In genomic region chrX:11626274-11626878, GRCm38 (mm10) we compare ENCODE assay signal across 32 mouse cellular contexts.
DNase-seq lines count a peak whose midpoint lies in the region; ATAC-seq lines count a peak whose summit lies in the region.
"Had no signal": no experiment of that assay in that cellular context is flagged by ENCODE, and none has a peak within 500 bp of the region (broad histone marks: within the 10 kb centered on the region; RNA-seq: fewer than 3 reads in every experiment).

No protein-coding gene starts in this region.

- H3K36me3 ChIP-seq in embryonic facial prominence, embryonic 14.5 days (ENCODE audit: control insufficient read depth, insufficient read depth, low read length): no peaks in the 10 kb centered on the region
- H3K36me3 ChIP-seq in embryonic facial prominence, embryonic 10.5 days (replicated peaks): no peaks in the 10 kb centered on the region
- H3K36me3 ChIP-seq in midbrain, embryonic 11.5 days (ENCODE audit: control insufficient read depth, insufficient read depth, low read length): no peaks in the 10 kb centered on the region
- H3K36me3 ChIP-seq in midbrain, embryonic 16.5 days (ENCODE audit: control insufficient read depth, insufficient read depth, low read length): no peaks in the 10 kb centered on the region
- H3K36me3 ChIP-seq in midbrain, embryonic 14.5 days (ENCODE audit: control insufficient read depth, insufficient read depth, low read length): no peaks in the 10 kb centered on the region
- H3K36me3 ChIP-seq: embryonic facial prominence, embryonic 15.5 days; heart, embryonic 10.5 days; heart, embryonic 15.5 days; kidney, embryonic 15.5 days; limb, embryonic 12.5 days; liver, embryonic 15.5 days; neural tube, embryonic 12.5 days had no signal

- no peak overlapping the region for H3K27ac ChIP-seq in embryonic facial prominence, embryonic 14.5 days (replicated peaks; ENCODE audit: low read depth, low read length)
- no peak overlapping the region for H3K27ac ChIP-seq in embryonic facial prominence, embryonic 10.5 days (replicated peaks)
- H3K27ac ChIP-seq in midbrain, embryonic 11.5 days (ENCODE audit: low read depth, low read length): peak overlapping the region; percentile 16; the same call in 1 of the 2 replicates
- H3K27ac ChIP-seq in midbrain, embryonic 16.5 days (ENCODE audit: low read length): no peak overlapping the region
- no peak overlapping the region for H3K27ac ChIP-seq in midbrain, embryonic 14.5 days (replicated peaks; ENCODE audit: low read depth, low read length)
- H3K27ac ChIP-seq: embryonic facial prominence, embryonic 15.5 days; heart, embryonic 10.5 days; heart, embryonic 15.5 days; kidney, embryonic 15.5 days; layer of hippocampus, adult 2 months; left cerebral cortex, adult 2 months; limb, embryonic 12.5 days; liver, embryonic 15.5 days; neural tube, embryonic 12.5 days; stomach, postnatal 0 days had no signal

- 0 out of 2 replicates have a peak, but pooled peaks cover 11% of the 10 kb centered on the region for H3K27me3 ChIP-seq in embryonic facial prominence, embryonic 14.5 days (replicated peaks; ENCODE audit: control insufficient read depth, insufficient read depth, low read length)
- peaks cover 57% of the 10 kb centered on the region for H3K27me3 ChIP-seq in embryonic facial prominence, embryonic 10.5 days (replicated peaks; ENCODE audit: low read depth, poor library complexity, severe bottlenecking)
- H3K27me3 ChIP-seq in midbrain, embryonic 11.5 days (ENCODE audit: control insufficient read depth, insufficient read depth, low read length): no peaks in the 10 kb centered on the region
- no peaks in the 10 kb centered on the region for H3K27me3 ChIP-seq in midbrain, embryonic 16.5 days (ENCODE audit: control insufficient read depth, insufficient read depth, low read depth, low read length)
- H3K27me3 ChIP-seq in midbrain, embryonic 14.5 days (ENCODE audit: control insufficient read depth, insufficient read depth, low read length): no peaks in the 10 kb centered on the region
- H3K27me3 ChIP-seq: embryonic facial prominence, embryonic 15.5 days; heart, embryonic 15.5 days; neural tube, embryonic 12.5 days; Patski had no signal

- H3K9me3 ChIP-seq in embryonic facial prominence, embryonic 14.5 days (ENCODE audit: control insufficient read depth, low read length): no peaks in the 10 kb centered on the region
- no peaks in the 10 kb centered on the region for H3K9me3 ChIP-seq in embryonic facial prominence, embryonic 10.5 days
- H3K9me3 ChIP-seq in midbrain, embryonic 11.5 days (ENCODE audit: control insufficient read depth, low read length): no peaks in the 10 kb centered on the region
- no peaks in the 10 kb centered on the region for H3K9me3 ChIP-seq in midbrain, embryonic 16.5 days (replicated peaks; ENCODE audit: control insufficient read depth, low read length, poor library complexity, severe bottlenecking)
- H3K9me3 ChIP-seq in midbrain, embryonic 14.5 days (ENCODE audit: control insufficient read depth, low read length): no peaks in the 10 kb centered on the region
- H3K9me3 ChIP-seq: embryonic facial prominence, embryonic 15.5 days; heart, embryonic 10.5 days; heart, embryonic 15.5 days; kidney, embryonic 15.5 days; limb, embryonic 12.5 days; liver, embryonic 15.5 days; neural tube, embryonic 12.5 days had no signal

- H3K9ac ChIP-seq in embryonic facial prominence, embryonic 14.5 days (ENCODE audit: low read depth, low read length): no peak overlapping the region
- no peak overlapping the region for H3K9ac ChIP-seq in midbrain, embryonic 11.5 days (ENCODE audit: low read length)
- H3K9ac ChIP-seq in midbrain, embryonic 16.5 days (ENCODE audit: low read depth, low read length): no peak overlapping the region
- no peak overlapping the region for H3K9ac ChIP-seq in midbrain, embryonic 14.5 days (replicated peaks; ENCODE audit: low read length)
- H3K9ac ChIP-seq: embryonic facial prominence, embryonic 15.5 days; heart, embryonic 15.5 days; kidney, embryonic 15.5 days; limb, embryonic 12.5 days; liver, embryonic 15.5 days; lung, embryonic 14.5 days; neural tube, embryonic 12.5 days had no signal

- 45% methylated on average over 10 of the region's 10 CpGs for WGBS in embryonic facial prominence, embryonic 14.5 days
- 42% methylated on average over 10 of the region's 10 CpGs for WGBS in embryonic facial prominence, embryonic 10.5 days
- 40% methylated on average over 10 of the region's 10 CpGs for WGBS in midbrain, embryonic 11.5 days
- 25% methylated on average over 10 of the region's 10 CpGs for WGBS in midbrain, embryonic 16.5 days
- 33% methylated on average over 10 of the region's 10 CpGs for WGBS in midbrain, embryonic 14.5 days

- no peak for ATAC-seq in embryonic facial prominence, embryonic 14.5 days (ENCODE audit: low read depth)
- peak; percentile 68 for ATAC-seq in midbrain, embryonic 11.5 days (ENCODE audit: low FRiP score)
- no peak for ATAC-seq in midbrain, embryonic 16.5 days
- no peak for ATAC-seq in midbrain, embryonic 14.5 days (ENCODE audit: low FRiP score, low TSS enrichment)
- ATAC-seq: hindbrain, embryonic 16.5 days; Patski had no signal

- peak; percentile 18 for DNase-seq in embryonic facial prominence, embryonic 14.5 days (ENCODE audit: low spot score)
- no peak for DNase-seq in embryonic facial prominence, embryonic 10.5 days (ENCODE audit: low spot score)
- peak; percentile 86 for DNase-seq in midbrain, embryonic 11.5 days (ENCODE audit: low spot score, missing footprints)
- DNase-seq in midbrain, embryonic 14.5 days: peak; percentile 61
- no peak for DNase-seq in right cerebral cortex, adult 18-20 months
- DNase-seq in yolk sac, embryonic 10.5 days (ENCODE audit: low spot score): no peak
- DNase-seq in thymus, postnatal 10 days (ENCODE audit: low spot score in 2 of 2): no peak
- DNase-seq: adrenal gland, postnatal 25 days; cerebellum, adult 2 months; cerebellum, postnatal 14 days; gastrocnemius, postnatal 25 days; heart, adult 11 months; kidney, adult 18-20 months; kidney, postnatal 25 days; lung, embryonic 14.5 days; lung, postnatal 14 days; spleen, adult 18-20 months; thymus, adult 18-20 months had no signal

- H3K4me1 ChIP-seq in embryonic facial prominence, embryonic 14.5 days (ENCODE audit: control insufficient read depth, insufficient read depth, low read length): peaks cover under 1% of the 10 kb centered on the region
- peaks cover 5% of the 10 kb centered on the region for H3K4me1 ChIP-seq in embryonic facial prominence, embryonic 10.5 days
- peaks cover 9% of the 10 kb centered on the region; the same call in 1 of the 2 replicates for H3K4me1 ChIP-seq in midbrain, embryonic 11.5 days (ENCODE audit: control insufficient read depth, insufficient read depth, low read length)
- peaks cover 7% of the 10 kb centered on the region; the same call in 1 of the 2 replicates for H3K4me1 ChIP-seq in midbrain, embryonic 16.5 days (ENCODE audit: control insufficient read depth, insufficient read depth, low read length)
- 0 out of 2 replicates have a peak, but pooled peaks cover 6% of the 10 kb centered on the region for H3K4me1 ChIP-seq in midbrain, embryonic 14.5 days (ENCODE audit: control insufficient read depth, insufficient read depth, low read length)
- H3K4me1 ChIP-seq: heart, embryonic 10.5 days; liver, embryonic 15.5 days; neural tube, embryonic 12.5 days had no signal

- H3K4me2 ChIP-seq in embryonic facial prominence, embryonic 14.5 days (ENCODE audit: low read depth, low read length): no peak overlapping the region
- peak overlapping the region; percentile 20; the same call in 1 of the 2 replicates for H3K4me2 ChIP-seq in midbrain, embryonic 11.5 days
- H3K4me2 ChIP-seq in midbrain, embryonic 16.5 days (ENCODE audit: low read length): no peak overlapping the region
- 0 out of 2 replicates have a peak overlapping the region, but pooled peaks have one; percentile 8 for H3K4me2 ChIP-seq in midbrain, embryonic 14.5 days (ENCODE audit: low read length)
- H3K4me2 ChIP-seq: embryonic facial prominence, embryonic 15.5 days; heart, embryonic 15.5 days; kidney, embryonic 15.5 days; limb, embryonic 12.5 days; liver, embryonic 15.5 days; lung, embryonic 14.5 days; neural tube, embryonic 12.5 days had no signal

- H3K4me3 ChIP-seq in embryonic facial prominence, embryonic 14.5 days (ENCODE audit: low read depth, low read length): no peak overlapping the region
- H3K4me3 ChIP-seq in embryonic facial prominence, embryonic 10.5 days: no peak overlapping the region
- no peak overlapping the region for H3K4me3 ChIP-seq in midbrain, embryonic 11.5 days (ENCODE audit: low read depth, low read length)
- no peak overlapping the region for H3K4me3 ChIP-seq in midbrain, embryonic 16.5 days (ENCODE audit: low read depth, low read length)
- H3K4me3 ChIP-seq in midbrain, embryonic 14.5 days (replicated peaks; ENCODE audit: low read depth, low read length): no peak overlapping the region
- H3K4me3 ChIP-seq: embryonic facial prominence, embryonic 15.5 days; heart, embryonic 10.5 days; heart, embryonic 15.5 days; kidney, embryonic 15.5 days; layer of hippocampus, adult 2 months; left cerebral cortex, adult 2 months; limb, embryonic 12.5 days; liver, embryonic 15.5 days; myocyte; neural tube, embryonic 12.5 days had no signal

Comparison
In these comparisons a context has a peak if more than half of its experiments do, and no peak if none do; other contexts are left out.
1. DNase-seq: peak in embryonic facial prominence, embryonic 14.5 days (single experiment), midbrain, embryonic 11.5 days (single experiment) and midbrain, embryonic 14.5 days (single experiment); none in embryonic facial prominence, embryonic 10.5 days (single experiment), right cerebral cortex, adult 18-20 months (single experiment), yolk sac, embryonic 10.5 days (single experiment) and thymus, postnatal 10 days (0 of 2).
2. H3K4me2 ChIP-seq: peak in midbrain, embryonic 11.5 days (single experiment) and midbrain, embryonic 14.5 days (single experiment); none in embryonic facial prominence, embryonic 14.5 days (single experiment) and midbrain, embryonic 16.5 days (single experiment).